Mouse (Mus musculus): Measurements from ENCODE around the gene Ptn. TPM values are rescaled to one million over a fixed set of nuclear protein-coding genes. Genes with fewer than 3 reads are reported as not detected.

Gene Ptn
- polyA plus RNA-seq, 1 experiment from 2014 or later = 113 TPM

DNA sequence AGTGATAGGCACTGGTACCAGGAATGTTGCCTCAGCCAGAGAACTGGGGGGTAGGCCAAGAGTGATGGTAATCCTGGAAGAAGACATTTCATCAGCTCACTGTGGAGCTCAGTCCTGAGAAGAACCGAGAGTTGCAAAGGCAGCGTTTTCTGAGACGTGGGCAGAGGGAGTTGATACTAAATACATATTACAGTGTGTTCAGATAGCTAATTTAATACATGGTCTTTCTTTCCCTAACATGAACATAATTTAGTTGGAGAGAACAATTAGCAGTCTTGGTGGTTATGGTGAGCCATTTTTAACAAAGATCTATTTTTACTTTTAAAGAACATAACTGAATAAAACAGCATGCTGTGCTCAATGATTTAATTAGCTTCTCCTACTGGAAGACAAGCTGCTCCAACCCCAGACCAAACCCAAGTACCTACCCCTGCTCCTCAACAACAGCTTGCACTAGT is 33.0 kb upstream of the Ptn start:
- ATAC-seq (ENCODE audit: insufficient read depth) (no peak), DNase-seq (no peak)
- no peak for TF ChIP-seq CTCF (IDR thresholded peaks at IDR 0.05; ENCODE audit: low read depth)
- Histone ChIP-seq H3K27me3 (ENCODE audit: insufficient read depth, low read length) (no peaks in the 10 kb centered on the region), H3K9ac (no peak overlapping the region), H3K4me3 (ENCODE audit: low read depth, low read length) (no peak overlapping the region), H3K9me3 (ENCODE audit: low read depth, low read length) (no peaks in the 10 kb centered on the region), H3K27ac (ENCODE audit: low read depth) (no peak overlapping the region), H3K36me3 (ENCODE audit: insufficient read depth) (no peaks in the 10 kb centered on the region), H3K4me2 (no peak overlapping the region), H3K4me1 (ENCODE audit: insufficient read depth) (peaks cover 11% of the 10 kb centered on the region)
- WGBS = 69% methylated on average over 3 of the region's 3 CpGs

GRCm38 (mm10) chr6:36842101-36842922 is 32.3 kb upstream of the Ptn start:
- Histone ChIP-seq H3K27me3 (ENCODE audit: insufficient read depth, low read length) (no peaks in the 10 kb centered on the region), H3K36me3 (ENCODE audit: insufficient read depth) (no peaks in the 10 kb centered on the region), H3K4me2 (no peak overlapping the region), H3K9me3 (ENCODE audit: low read depth, low read length) (no peaks in the 10 kb centered on the region), H3K27ac (ENCODE audit: low read depth) (no peak overlapping the region), H3K4me3 (ENCODE audit: low read depth, low read length) (no peak overlapping the region), H3K9ac (no peak overlapping the region), H3K4me1 (ENCODE audit: insufficient read depth) (peaks cover 11% of the 10 kb centered on the region)
- TF ChIP-seq CTCF (IDR thresholded peaks at IDR 0.05; ENCODE audit: low read depth) = no peak
- DNase-seq = no peak
- WGBS = 57% methylated on average over 5 of the region's 5 CpGs
- no peak; the same call in 1 of the 2 replicates for ATAC-seq (ENCODE audit: insufficient read depth)

- 20% methylated on average over 3 of the region's 3 CpGs for WGBS
These were observed 31.7 kb upstream of the Ptn start for GRCm38 (mm10) chr6:36841701-36842100.

GRCm38 (mm10) chr6:36841174-36841573 is 31.2 kb upstream of the Ptn start:
- H3K4me3 ChIP-seq (ENCODE audit: low read depth, low read length) = no peak overlapping the region
- no peak overlapping the region for H3K27ac ChIP-seq (ENCODE audit: low read depth)
- DNase-seq (no peak), ATAC-seq (ENCODE audit: insufficient read depth) (no peak)
- peaks cover 11% of the 10 kb centered on the region for H3K4me1 ChIP-seq (ENCODE audit: insufficient read depth)
- TF ChIP-seq CTCF (IDR thresholded peaks at IDR 0.05; ENCODE audit: low read depth) = no peak
- no peaks in the 10 kb centered on the region for H3K36me3 ChIP-seq (ENCODE audit: insufficient read depth)
- H3K9ac ChIP-seq = no peak overlapping the region
- no peak overlapping the region for H3K4me2 ChIP-seq
- H3K27me3 ChIP-seq (ENCODE audit: insufficient read depth, low read length) = no peaks in the 10 kb centered on the region
- H3K9me3 ChIP-seq (ENCODE audit: low read depth, low read length) = no peaks in the 10 kb centered on the region

More at GRCm38 (mm10) chr6:36841701-36842100, 31.7 kb upstream of the Ptn start:
- peaks cover 11% of the 10 kb centered on the region for H3K4me1 ChIP-seq (ENCODE audit: insufficient read depth)
- H3K27me3 ChIP-seq (ENCODE audit: insufficient read depth, low read length) = no peaks in the 10 kb centered on the region
- H3K27ac ChIP-seq (ENCODE audit: low read depth) = no peak overlapping the region
- no peak for DNase-seq
- TF ChIP-seq CTCF (IDR thresholded peaks at IDR 0.05; ENCODE audit: low read depth) = no peak
- no peak for ATAC-seq (ENCODE audit: insufficient read depth)
- H3K9me3 ChIP-seq (ENCODE audit: low read depth, low read length) = no peaks in the 10 kb centered on the region
- no peak overlapping the region for H3K9ac ChIP-seq
- H3K4me2 ChIP-seq = no peak overlapping the region
- H3K4me3 ChIP-seq (ENCODE audit: low read depth, low read length) = no peak overlapping the region
- H3K36me3 ChIP-seq (ENCODE audit: insufficient read depth) = no peaks in the 10 kb centered on the region

- Histone ChIP-seq H3K27me3 (ENCODE audit: insufficient read depth, low read length) (no peaks in the 10 kb centered on the region), H3K4me2 (no peak overlapping the region), H3K36me3 (ENCODE audit: insufficient read depth) (no peaks in the 10 kb centered on the region), H3K4me1 (ENCODE audit: insufficient read depth) (peaks cover 11% of the 10 kb centered on the region), H3K9me3 (ENCODE audit: low read depth, low read length) (no peaks in the 10 kb centered on the region), H3K27ac (ENCODE audit: low read depth) (no peak overlapping the region), H3K4me3 (ENCODE audit: low read depth, low read length) (no peak overlapping the region), H3K9ac (no peak overlapping the region)
- ATAC-seq (ENCODE audit: insufficient read depth) (no peak), DNase-seq (no peak)
- 88% methylated on average over 1 of the region's 1 CpGs for WGBS
- TF ChIP-seq CTCF (IDR thresholded peaks at IDR 0.05; ENCODE audit: low read depth) = no peak
These were observed 28.7 kb upstream of the Ptn start for GRCm38 (mm10) chr6:36838747-36839146.

- DNase-seq = no peak
- no peak for ATAC-seq (ENCODE audit: insufficient read depth)
- H3K27me3 ChIP-seq (ENCODE audit: insufficient read depth, low read length) = no peaks in the 10 kb centered on the region
- H3K4me1 ChIP-seq (ENCODE audit: insufficient read depth) = no peaks in the 10 kb centered on the region
- no peaks in the 10 kb centered on the region for H3K36me3 ChIP-seq (ENCODE audit: insufficient read depth)
- no peak overlapping the region for H3K4me3 ChIP-seq (ENCODE audit: low read depth, low read length)
- H3K27ac ChIP-seq (ENCODE audit: low read depth) = no peak overlapping the region
- H3K9ac ChIP-seq = no peak overlapping the region
- WGBS = 76% methylated on average over 3 of the region's 3 CpGs
- H3K9me3 ChIP-seq (ENCODE audit: low read depth, low read length) = no peaks in the 10 kb centered on the region
- H3K4me2 ChIP-seq = no peak overlapping the region
- no peak for TF ChIP-seq CTCF (IDR thresholded peaks at IDR 0.05; ENCODE audit: low read depth)
These were observed 25.3 kb upstream of the Ptn start for GRCm38 (mm10) chr6:36835351-36835750.

- Histone ChIP-seq H3K4me1 (ENCODE audit: insufficient read depth) (no peaks in the 10 kb centered on the region), H3K9me3 (ENCODE audit: low read depth, low read length) (no peaks in the 10 kb centered on the region), H3K4me3 (ENCODE audit: low read depth, low read length) (no peak overlapping the region), H3K4me2 (no peak overlapping the region), H3K27me3 (ENCODE audit: insufficient read depth, low read length) (no peaks in the 10 kb centered on the region), H3K36me3 (ENCODE audit: insufficient read depth) (no peaks in the 10 kb centered on the region), H3K9ac (no peak overlapping the region), H3K27ac (ENCODE audit: low read depth) (no peak overlapping the region)
- DNase-seq (no peak), ATAC-seq (ENCODE audit: insufficient read depth) (no peak)
- no peak for TF ChIP-seq CTCF (IDR thresholded peaks at IDR 0.05; ENCODE audit: low read depth)
- WGBS = 81% methylated on average over 4 of the region's 4 CpGs
These were observed 24.8 kb upstream of the Ptn start for GRCm38 (mm10) chr6:36834695-36835265.

Data from lung, embryonic 14.5 days (tissue).